Mouse (Mus musculus): ENCODE results near the gene Tgfb2. TPM values are rescaled to one million over a fixed set of nuclear protein-coding genes. Genes with fewer than 3 reads are reported as not detected.

The Tgfb2 gene
- 5.6 and 5.9 TPM in 2 replicates for polyA plus RNA-seq (2012; rRNA removed)

- peak within 1 kb of the TSS; percentile 61 for H3K4me3 ChIP-seq (replicated peaks; ENCODE audit: extremely low read depth, low read depth, low read length)
- peak; percentile 28 for DNase-seq
Measured at GRCm38 (mm10) chr1:186705915-186706248, at the start of gene Tgfb2. Gene Tgfb2, minus strand, starts transcription at chr1:186705989.

GRCm38 (mm10) chr1:186749675-186750283 lies 44.0 kb upstream of the Tgfb2 start:
- Histone ChIP-seq H3K4me1 (ENCODE audit: control insufficient read depth, insufficient read depth, low read length) (peaks cover 4% of the 10 kb centered on the region; the same call in 1 of the 2 replicates), H3K4me3 (replicated peaks; ENCODE audit: extremely low read depth, low read depth, low read length) (peak overlapping the region; percentile 94)
- 34% methylated on average over 10 of the region's 10 CpGs for WGBS
- TF ChIP-seq POLR2A (IDR thresholded peaks at IDR 0.05; ENCODE audit: borderline replicate concordance, extremely low read depth, low read depth, low read length) (no peak), CTCF (IDR thresholded peaks at IDR 0.05; ENCODE audit: insufficient read depth, low read length) (no peak)
- peak; percentile 4 for DNase-seq

More at GRCm38 (mm10) chr1:186705915-186706248, at the start of gene Tgfb2:
- H3K4me1 ChIP-seq (ENCODE audit: control insufficient read depth, insufficient read depth, low read length) = peaks cover 4% of the 10 kb centered on the region; the same call in 1 of the 2 replicates
- peak; percentile 54; the same call in 1 of the 2 replicates for TF ChIP-seq POLR2A (IDR thresholded peaks at IDR 0.05; ENCODE audit: borderline replicate concordance, extremely low read depth, low read depth, low read length)
- TF ChIP-seq CTCF (IDR thresholded peaks at IDR 0.05; ENCODE audit: insufficient read depth, low read length) = no peak
- WGBS = 6% methylated on average over 12 of the region's 12 CpGs

DNA sequence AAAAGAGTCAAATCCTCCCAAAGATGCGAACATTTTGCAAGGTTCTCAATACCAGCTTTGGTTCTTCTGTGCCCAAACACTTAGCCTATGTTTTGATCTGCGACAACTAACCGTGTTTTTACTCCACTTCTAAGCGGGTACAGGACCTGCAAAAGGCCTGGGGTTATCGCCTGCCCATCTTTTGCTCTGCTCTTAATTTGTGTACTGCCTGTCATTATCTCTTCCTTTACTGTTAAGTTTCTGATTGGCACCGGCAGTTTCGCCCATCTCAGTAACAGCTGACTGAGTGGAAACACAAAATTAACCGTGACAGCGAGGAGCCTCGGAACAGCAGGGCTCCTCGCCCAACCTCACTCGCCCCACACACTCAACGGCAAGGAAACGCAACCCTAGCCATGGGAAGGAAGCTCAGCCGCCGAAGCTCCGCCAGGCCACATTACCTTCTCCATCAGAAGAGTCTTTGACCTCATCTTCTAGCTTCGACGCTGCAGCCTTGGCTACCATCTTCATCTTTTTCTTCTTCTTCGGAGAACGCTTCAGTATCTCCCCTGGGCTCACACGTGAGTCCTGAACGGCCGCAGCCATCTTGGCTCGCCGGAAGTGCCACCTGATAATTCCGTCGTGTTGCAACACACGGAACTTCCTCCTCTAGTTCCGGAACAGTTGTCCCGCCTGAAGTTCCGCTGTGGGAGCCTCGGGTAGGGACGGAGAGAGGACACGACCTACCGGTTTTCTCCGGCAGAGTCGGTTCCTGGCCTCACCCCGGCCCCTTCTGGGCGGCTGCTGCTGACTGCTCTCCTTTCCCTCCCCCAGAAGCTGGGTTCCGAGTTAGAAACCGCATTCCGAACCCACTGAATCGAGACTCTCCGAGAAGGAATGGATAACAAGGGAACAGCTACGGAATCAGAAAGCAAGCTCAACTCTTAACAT lies 43.2 kb upstream of the Tgfb2 start, which contains the start of gene Rrp15:
Gene Rrp15 (minus strand): TSS at position 635 of the 930 bp plus-strand sequence.
- peak within 1 kb of the TSS; percentile 94 for H3K4me3 ChIP-seq (replicated peaks; ENCODE audit: extremely low read depth, low read depth, low read length)
- TF ChIP-seq CTCF (IDR thresholded peaks at IDR 0.05; ENCODE audit: insufficient read depth, low read length) = no peak
- peak; percentile 75; the same call in 1 of the 2 replicates for TF ChIP-seq POLR2A (IDR thresholded peaks at IDR 0.05; ENCODE audit: borderline replicate concordance, extremely low read depth, low read depth, low read length)
- peaks cover 4% of the 10 kb centered on the region; the same call in 1 of the 2 replicates for H3K4me1 ChIP-seq (ENCODE audit: control insufficient read depth, insufficient read depth, low read length)
- peak; percentile 86 for DNase-seq
- WGBS = under 1% methylated on average over 46 of the region's 46 CpGs

DNA sequence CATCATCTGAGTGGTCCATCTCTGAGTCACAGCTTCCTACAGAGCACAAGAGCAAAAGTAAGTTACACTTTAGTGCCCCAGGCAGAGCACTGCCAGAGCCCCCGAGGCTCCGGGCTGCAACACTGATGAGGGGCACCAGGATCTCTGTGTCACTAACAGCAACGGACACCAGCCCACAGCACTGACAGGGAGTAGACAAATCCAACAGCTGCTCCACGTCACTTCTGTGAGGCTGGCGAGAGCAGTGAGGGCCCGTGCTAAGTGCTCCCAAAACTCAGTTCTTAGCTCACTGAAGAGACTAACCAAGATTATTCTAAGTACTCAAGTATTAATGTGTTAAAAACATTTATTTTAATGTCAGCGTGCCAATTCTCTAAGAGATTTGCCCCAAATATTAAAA lies 34.0 kb upstream of the Tgfb2 start:
- TF ChIP-seq POLR2A (IDR thresholded peaks at IDR 0.05; ENCODE audit: borderline replicate concordance, extremely low read depth, low read depth, low read length) (no peak), CTCF (IDR thresholded peaks at IDR 0.05; ENCODE audit: insufficient read depth, low read length) (no peak)
- DNase-seq = no peak
- 73% methylated on average over 7 of the region's 7 CpGs for WGBS
- Histone ChIP-seq H3K4me1 (ENCODE audit: control insufficient read depth, insufficient read depth, low read length) (no peaks in the 10 kb centered on the region), H3K4me3 (replicated peaks; ENCODE audit: extremely low read depth, low read depth, low read length) (no peak overlapping the region)

DNA sequence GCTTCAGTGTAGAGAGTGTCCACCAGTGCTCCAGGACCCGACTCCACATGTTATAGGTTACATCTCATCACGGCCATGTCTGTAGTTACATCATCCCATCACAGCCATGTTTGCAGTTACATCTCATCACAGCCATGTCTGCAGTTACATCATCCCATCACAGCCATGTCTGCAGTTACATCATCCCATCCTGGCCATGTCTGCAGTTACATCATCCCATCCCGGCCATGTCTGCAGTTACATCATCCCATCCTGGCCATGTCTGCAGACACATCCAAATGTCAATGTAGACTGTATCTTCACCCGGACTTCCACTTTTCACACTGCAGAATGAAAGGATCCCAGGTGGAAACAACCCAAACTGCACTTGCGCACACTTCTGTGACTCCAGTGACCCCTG lies 29.7 kb upstream of the Tgfb2 start:
- Histone ChIP-seq H3K4me3 (replicated peaks; ENCODE audit: extremely low read depth, low read depth, low read length) (no peak overlapping the region), H3K4me1 (ENCODE audit: control insufficient read depth, insufficient read depth, low read length) (no peaks in the 10 kb centered on the region)
- TF ChIP-seq CTCF (IDR thresholded peaks at IDR 0.05; ENCODE audit: insufficient read depth, low read length) (no peak), POLR2A (IDR thresholded peaks at IDR 0.05; ENCODE audit: borderline replicate concordance, extremely low read depth, low read depth, low read length) (no peak)
- no peak for DNase-seq
- 87% methylated on average over 5 of the region's 5 CpGs for WGBS

GRCm38 (mm10) chr1:186733052-186733451 lies 27.3 kb upstream of the Tgfb2 start:
- H3K4me3 ChIP-seq (replicated peaks; ENCODE audit: extremely low read depth, low read depth, low read length) = no peak overlapping the region
- no peak for DNase-seq
- no peak for TF ChIP-seq CTCF (IDR thresholded peaks at IDR 0.05; ENCODE audit: insufficient read depth, low read length)
- no peak for TF ChIP-seq POLR2A (IDR thresholded peaks at IDR 0.05; ENCODE audit: borderline replicate concordance, extremely low read depth, low read depth, low read length)
- H3K4me1 ChIP-seq (ENCODE audit: control insufficient read depth, insufficient read depth, low read length) = no peaks in the 10 kb centered on the region
- WGBS = 93% methylated on average over 8 of the region's 8 CpGs

GRCm38 (mm10) chr1:186728778-186729177 lies 23.0 kb upstream of the Tgfb2 start:
- no peak for DNase-seq
- TF ChIP-seq CTCF (IDR thresholded peaks at IDR 0.05; ENCODE audit: insufficient read depth, low read length) = no peak
- TF ChIP-seq POLR2A (IDR thresholded peaks at IDR 0.05; ENCODE audit: borderline replicate concordance, extremely low read depth, low read depth, low read length) = no peak
- no peak overlapping the region for H3K4me3 ChIP-seq (replicated peaks; ENCODE audit: extremely low read depth, low read depth, low read length)
- WGBS = 60% methylated on average over 4 of the region's 4 CpGs
- no peaks in the 10 kb centered on the region for H3K4me1 ChIP-seq (ENCODE audit: control insufficient read depth, insufficient read depth, low read length)

DNA sequence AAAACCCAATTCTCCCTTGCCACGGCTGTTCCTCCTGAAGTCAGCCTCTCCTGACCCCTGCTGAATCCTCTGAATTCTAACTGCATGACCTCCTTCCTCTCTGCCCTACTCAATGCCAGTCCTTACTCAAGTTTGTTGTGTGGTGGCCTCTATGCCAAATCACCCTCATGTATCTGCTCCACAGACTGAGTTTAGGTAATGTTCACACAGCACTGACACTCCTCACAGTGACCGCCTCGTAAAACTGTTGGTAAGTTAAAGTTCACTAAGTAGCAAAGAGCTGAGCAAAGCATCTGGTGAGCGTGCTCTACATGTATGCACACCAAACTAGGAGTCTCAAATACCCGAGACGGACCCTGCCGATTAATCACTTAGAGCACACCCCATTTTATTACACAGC lies 20.3 kb upstream of the Tgfb2 start:
- 91% methylated on average over 7 of the region's 7 CpGs for WGBS
- H3K4me3 ChIP-seq (replicated peaks; ENCODE audit: extremely low read depth, low read depth, low read length) = no peak overlapping the region
- H3K4me1 ChIP-seq (ENCODE audit: control insufficient read depth, insufficient read depth, low read length) = no peaks in the 10 kb centered on the region
- no peak for DNase-seq
- TF ChIP-seq POLR2A (IDR thresholded peaks at IDR 0.05; ENCODE audit: borderline replicate concordance, extremely low read depth, low read depth, low read length) (no peak), CTCF (IDR thresholded peaks at IDR 0.05; ENCODE audit: insufficient read depth, low read length) (no peak)

- no peak for DNase-seq
- 82% methylated on average over 9 of the region's 9 CpGs for WGBS
- no peak overlapping the region for H3K4me3 ChIP-seq (replicated peaks; ENCODE audit: extremely low read depth, low read depth, low read length)
- no peaks in the 10 kb centered on the region for H3K4me1 ChIP-seq (ENCODE audit: control insufficient read depth, insufficient read depth, low read length)
- no peak for TF ChIP-seq POLR2A (IDR thresholded peaks at IDR 0.05; ENCODE audit: borderline replicate concordance, extremely low read depth, low read depth, low read length)
- TF ChIP-seq CTCF (IDR thresholded peaks at IDR 0.05; ENCODE audit: insufficient read depth, low read length) = no peak
Measured at GRCm38 (mm10) chr1:186722299-186722698, 16.5 kb upstream of the Tgfb2 start.
